Mouse (Mus musculus) testis, adult 10 weeks (tissue): Measurements from ENCODE around the gene Faim2. TPM values are rescaled to one million over a fixed set of nuclear protein-coding genes. Genes with fewer than 3 reads are reported as not detected.

Experiments used
- polyA plus RNA-seq: library from polyadenylated mRNA; stranded (reverse); fragments of 350-450 nt; fragmentation: Illumina TruSeq; extraction: RNeasy Lipid Tissue Mini Kit (QIAGEN cat#74804); gene quantifications from one replicate; pipeline ENCODE4 v1.2.3, GENCODE M21; 2014; ENCODE audit warnings: low read depth, low replicate concordance

The Faim2 gene
- not detected for polyA plus RNA-seq

DNA sequence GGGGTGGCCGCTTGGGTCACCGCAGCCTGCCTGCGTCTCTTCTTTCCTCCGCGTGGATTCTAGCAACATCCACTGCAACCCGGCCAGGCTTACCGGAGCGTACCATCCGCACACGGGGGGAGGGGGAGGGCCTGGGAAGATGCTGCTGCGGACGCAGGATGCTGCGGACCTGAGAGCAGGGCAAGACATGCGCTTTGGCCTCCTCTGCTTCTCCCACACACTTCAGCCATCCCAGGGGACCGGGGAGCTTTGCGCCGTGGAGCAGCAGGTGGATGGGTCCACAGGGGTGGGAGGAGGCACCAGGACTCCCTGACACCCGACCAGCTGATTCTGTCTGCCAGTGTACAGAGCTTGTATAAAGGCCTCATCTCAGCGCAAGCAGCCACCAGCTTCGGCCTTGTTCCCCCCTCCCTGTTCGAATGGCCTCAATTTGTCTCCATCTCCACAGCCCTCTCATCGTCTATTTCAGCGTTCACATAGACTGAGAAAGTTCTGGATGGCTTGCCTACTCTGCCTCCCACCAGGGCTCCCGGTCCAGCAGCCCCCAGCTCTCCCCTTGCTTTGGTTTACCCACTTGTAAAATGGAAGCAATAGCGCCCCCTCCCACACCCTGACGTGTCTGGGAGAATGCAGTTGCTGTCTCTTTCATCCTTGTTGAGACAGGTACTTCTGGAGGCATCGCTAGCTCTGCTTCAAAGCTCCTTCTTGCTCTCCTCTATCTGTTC is at the start of gene Faim2:
Gene Faim2 (minus strand): TSS at position 537 of the 725 bp plus-strand sequence.

DNA sequence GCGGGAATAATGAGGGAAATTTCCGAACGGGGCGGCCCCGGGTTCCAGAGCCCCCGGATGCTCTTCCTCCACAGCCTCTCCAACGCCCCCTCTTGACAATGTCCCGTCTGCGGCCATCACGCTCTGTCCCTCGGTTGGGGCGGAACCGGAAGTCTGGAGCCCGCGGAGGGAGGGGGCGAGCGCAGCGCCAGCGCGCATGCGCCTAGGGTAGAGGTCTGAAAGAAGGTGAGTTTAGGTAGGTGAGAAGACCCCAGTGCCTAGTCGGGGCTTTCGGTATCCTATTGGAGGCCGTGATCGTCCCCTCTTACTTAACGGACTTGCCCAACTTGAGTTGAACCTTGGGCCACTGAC is 53.4 kb downstream of the Faim2 start, which contains the start of gene Bcdin3d:
Gene Bcdin3d (minus strand): TSS at position 155 of the 351 bp plus-strand sequence.

DNA sequence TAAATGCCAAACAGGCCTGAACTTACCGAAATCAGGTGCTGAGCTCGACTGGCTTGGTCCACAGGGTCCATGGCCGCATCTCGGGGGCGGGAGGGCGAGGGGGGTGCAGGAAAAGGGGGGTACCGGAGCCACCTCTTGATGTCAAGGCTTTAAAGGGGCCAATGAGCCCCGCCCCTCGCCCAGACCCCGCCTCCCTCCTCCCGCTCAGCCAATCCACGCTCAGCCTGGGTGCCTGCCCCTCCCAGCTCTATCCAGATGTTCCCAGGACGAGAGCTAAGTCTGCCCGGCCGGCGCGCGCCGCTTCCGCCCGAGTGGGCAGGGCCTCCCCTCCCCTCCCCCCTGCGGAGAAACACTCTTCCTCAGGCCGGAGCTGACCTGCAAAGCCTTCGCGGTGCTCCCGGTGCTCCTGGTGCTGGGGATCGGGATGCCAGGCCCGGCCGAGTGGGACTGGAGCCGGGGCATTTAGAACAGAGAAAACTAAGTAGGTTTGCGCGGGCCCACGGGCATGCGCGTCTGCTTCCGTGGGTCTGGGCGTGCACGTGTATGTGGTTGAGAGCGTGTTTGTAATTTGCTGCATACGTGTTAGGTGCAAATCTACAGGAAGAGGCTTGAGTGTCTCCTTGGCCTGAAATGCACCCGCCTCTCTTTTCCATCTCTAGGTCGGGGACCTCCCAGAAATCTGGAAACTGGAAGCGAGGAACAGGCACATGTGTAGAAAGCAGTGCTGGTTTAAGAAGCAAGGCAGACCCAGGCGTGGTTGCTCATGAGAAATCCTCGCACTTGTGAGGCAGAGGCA is 70.2 kb downstream of the Faim2 start, which contains the start of gene Nckap5l:
Gene Nckap5l (minus strand): TSS at position 143 of the 796 bp plus-strand sequence.

Other genes starting within 250 kb of the Faim2 start
- 17.5 TPM for gene Prpf40b, start 233.1 kb downstream of the Faim2 start, polyA plus RNA-seq
- 24.8 TPM for gene Fam186b, start 232.3 kb downstream of the Faim2 start, polyA plus RNA-seq
- gene Fmnl3, start 157.7 kb downstream of the Faim2 start, polyA plus RNA-seq = 3.6 TPM
- gene Tmbim6, start 135.3 kb downstream of the Faim2 start, polyA plus RNA-seq = 101 TPM
- gene Nckap5l, start 70.4 kb downstream of the Faim2 start, polyA plus RNA-seq = not detected
- gene Bcdin3d, start 53.4 kb downstream of the Faim2 start, polyA plus RNA-seq = 1.3 TPM
- 0.14 TPM for gene Aqp2, start 50.9 kb upstream of the Faim2 start, polyA plus RNA-seq
- not detected for gene Aqp5, start 62.6 kb upstream of the Faim2 start, polyA plus RNA-seq
- not detected for gene Aqp6, start 73.2 kb upstream of the Faim2 start, polyA plus RNA-seq
- 39.4 TPM for gene Racgap1, start 123.5 kb upstream of the Faim2 start, polyA plus RNA-seq
- gene Asic1, start 142.2 kb upstream of the Faim2 start, polyA plus RNA-seq = not detected
- gene Smarcd1, start 174.0 kb upstream of the Faim2 start, polyA plus RNA-seq = 9.5 TPM
- not detected for gene Gm17349, start 177.3 kb upstream of the Faim2 start, polyA plus RNA-seq
- 1.4 TPM for gene Gpd1, start 189.3 kb upstream of the Faim2 start, polyA plus RNA-seq
- 5.3 TPM for gene Cox14, start 197.5 kb upstream of the Faim2 start, polyA plus RNA-seq
- gene Cers5, start 244.7 kb upstream of the Faim2 start, polyA plus RNA-seq = 25.6 TPM